Mouse (Mus musculus): ENCODE results near the gene Il1a. TPM values are rescaled to one million over a fixed set of nuclear protein-coding genes. Genes with fewer than 3 reads are reported as not detected.

The Il1a gene
- polyA plus RNA-seq, 1 experiment from 2014 or later = 0.08 TPM

Other genes starting within 250 kb of the Il1a start
- gene Ttl, start 244.0 kb downstream of the Il1a start, polyA plus RNA-seq (2015; fragmentation: Nextera tagmentation; extraction: Ambion mirVana) = 8.0 and 9.9 TPM in 2 replicates
- gene Polr1b, start 209.0 kb downstream of the Il1a start, polyA plus RNA-seq (2015; fragmentation: Nextera tagmentation; extraction: Ambion mirVana) = 11.6 and 16.3 TPM in 2 replicates
- 17.0 and 18.5 TPM in 2 replicates for gene Chchd5, start 180.3 kb downstream of the Il1a start, polyA plus RNA-seq (2015; fragmentation: Nextera tagmentation; extraction: Ambion mirVana)
- 16.3 and 17.9 TPM in 2 replicates for gene Slc20a1, start 111.2 kb downstream of the Il1a start, polyA plus RNA-seq (2015; fragmentation: Nextera tagmentation; extraction: Ambion mirVana)
- 36.5 and 39.5 TPM in 2 replicates for gene Ckap2l, start 12.8 kb downstream of the Il1a start, polyA plus RNA-seq (2015; fragmentation: Nextera tagmentation; extraction: Ambion mirVana)
- 0.39 and 0.51 TPM in 2 replicates for gene Il1b, start 61.2 kb upstream of the Il1a start, polyA plus RNA-seq (2015; fragmentation: Nextera tagmentation; extraction: Ambion mirVana)
- not detected in 2 replicates for gene F830045P16Rik, start 226.6 kb upstream of the Il1a start, polyA plus RNA-seq (2015; fragmentation: Nextera tagmentation; extraction: Ambion mirVana)

Measured in heart, embryonic 15.5 days (tissue).